Mouse (Mus musculus) forebrain, embryonic 10.5 days (tissue): ENCODE data around the gene Epb41l5. TPM values are rescaled to one million over a fixed set of nuclear protein-coding genes. Genes with fewer than 3 reads are reported as not detected.
A peak's percentile ranks its signal among the peaks of the same experiment; 100 is the strongest.

ENCODE experiments used
- DNase-seq: peaks from one replicate; pipeline ENCODE4 v3.0.0-alpha.2; 2017; ENCODE audit warnings: low spot score; ENCODE audit errors: extremely low spot score
- H3K27ac ChIP-seq: fragments of 300-500 bp; sonication (generic); 2 replicates; pipeline ENCODE4 v1.5.1; 2016; ENCODE audit warnings: mild to moderate bottlenecking
- H3K27me3 ChIP-seq: fragments of 300-500 bp; sonication (generic); 2 replicates; pipeline ENCODE4 v1.6.1; 2016; ENCODE audit warnings: mild to moderate bottlenecking; ENCODE audit not compliant: poor library complexity, severe bottlenecking
- H3K36me3 ChIP-seq: fragments of 300-500 bp; sonication (generic); replicated peaks from 2 replicates; pipeline ENCODE4 v1.6.1; 2016; ENCODE audit warnings: mild to moderate bottlenecking, moderate library complexity
- H3K4me1 ChIP-seq: fragments of 300-500 bp; sonication (generic); 2 replicates; pipeline ENCODE4 v1.6.1; 2016
- H3K4me3 ChIP-seq: fragments of 300-500 bp; sonication (generic); 2 replicates; pipeline ENCODE4 v1.5.1; 2016; ENCODE audit warnings: mild to moderate bottlenecking, moderate library complexity
- H3K9me3 ChIP-seq: fragments of 300-500 bp; sonication (generic); 2 replicates; pipeline ENCODE4 v1.6.1; 2016; ENCODE audit warnings: mild to moderate bottlenecking, moderate library complexity
- WGBS: fragments of 180-500 bp; shearing (Covaris S2); methylation state at CpG from one replicate; pipeline ENCODE4 v1.1.7; 2016; 5-methylcytosine and 5-hydroxymethylcytosine counted together
- polyA plus RNA-seq: library from polyadenylated mRNA; unstranded; fragments of >200 nt; fragmentation: Nextera tagmentation; extraction: Ambion mirVana; gene quantifications from 2 replicates; pipeline ENCODE4 v1.2.1, GENCODE M21; 2016

Gene Epb41l5
- polyA plus RNA-seq, 1 experiment from 2014 or later, result 49.2 TPM

GRCm38 (mm10) chr1:119540836-119541557 is 107.8 kb downstream of the Epb41l5 start:
- Histone ChIP-seq H3K27me3 (no peaks in the 10 kb centered on the region), H3K36me3 (peaks cover 55% of the 10 kb centered on the region), H3K9me3 (no peaks in the 10 kb centered on the region), H3K4me3 (no peak overlapping the region), H3K4me1 (no peaks in the 10 kb centered on the region), H3K27ac (no peak overlapping the region)
- DNase-seq, result no peak
- WGBS, result 95% methylated on average over 9 of the region's 9 CpGs

- Histone ChIP-seq H3K4me3 (no peak overlapping the region), H3K9me3 (no peaks in the 10 kb centered on the region), H3K4me1 (no peaks in the 10 kb centered on the region), H3K27me3 (no peaks in the 10 kb centered on the region), H3K36me3 (peaks cover 51% of the 10 kb centered on the region), H3K27ac (no peak overlapping the region)
- DNase-seq, result no peak
- 77% methylated on average over 2 of the region's 2 CpGs for WGBS
These were observed 109.5 kb downstream of the Epb41l5 start for GRCm38 (mm10) chr1:119539252-119539651.

- Histone ChIP-seq H3K36me3 (peaks cover 51% of the 10 kb centered on the region), H3K4me1 (no peaks in the 10 kb centered on the region), H3K4me3 (no peak overlapping the region), H3K27me3 (no peaks in the 10 kb centered on the region), H3K9me3 (no peaks in the 10 kb centered on the region), H3K27ac (no peak overlapping the region)
- DNase-seq, result no peak
- 84% methylated on average over 6 of the region's 6 CpGs for WGBS
These were observed 111.1 kb downstream of the Epb41l5 start for GRCm38 (mm10) chr1:119537651-119538050.

GRCm38 (mm10) chr1:119536122-119536521 is 112.7 kb downstream of the Epb41l5 start:
- Histone ChIP-seq H3K9me3 (no peaks in the 10 kb centered on the region), H3K27ac (no peak overlapping the region), H3K27me3 (no peaks in the 10 kb centered on the region), H3K4me3 (no peak overlapping the region), H3K4me1 (no peaks in the 10 kb centered on the region), H3K36me3 (peaks cover 49% of the 10 kb centered on the region)
- 87% methylated on average over 2 of the region's 2 CpGs for WGBS
- DNase-seq, result no peak

- Histone ChIP-seq H3K36me3 (peaks cover 62% of the 10 kb centered on the region), H3K4me1 (no peaks in the 10 kb centered on the region), H3K4me3 (no peak overlapping the region), H3K9me3 (peaks cover 1% of the 10 kb centered on the region), H3K27ac (no peak overlapping the region), H3K27me3 (no peaks in the 10 kb centered on the region)
- 95% methylated on average over 5 of the region's 5 CpGs for WGBS
- no peak for DNase-seq
These were observed 114.5 kb downstream of the Epb41l5 start for GRCm38 (mm10) chr1:119534341-119534740.

- DNase-seq, result no peak
- Histone ChIP-seq H3K27ac (no peak overlapping the region), H3K4me1 (no peaks in the 10 kb centered on the region), H3K4me3 (no peak overlapping the region), H3K27me3 (no peaks in the 10 kb centered on the region), H3K9me3 (peaks cover 12% of the 10 kb centered on the region), H3K36me3 (peaks cover 65% of the 10 kb centered on the region)
- WGBS, result 94% methylated on average over 18 of the region's 18 CpGs
These were observed 115.6 kb downstream of the Epb41l5 start for GRCm38 (mm10) chr1:119533093-119533805.

GRCm38 (mm10) chr1:119532165-119532564 is 116.6 kb downstream of the Epb41l5 start:
- Histone ChIP-seq H3K36me3 (peaks cover 72% of the 10 kb centered on the region), H3K27ac (no peak overlapping the region), H3K4me1 (no peaks in the 10 kb centered on the region), H3K4me3 (no peak overlapping the region), H3K27me3 (no peaks in the 10 kb centered on the region), H3K9me3 (peaks cover 23% of the 10 kb centered on the region)
- no peak for DNase-seq
- 97% methylated on average over 6 of the region's 6 CpGs for WGBS

GRCm38 (mm10) chr1:119530941-119531340 is 117.9 kb downstream of the Epb41l5 start:
- peaks cover 10% of the 10 kb centered on the region for H3K4me1 ChIP-seq
- 95% methylated on average over 13 of the region's 13 CpGs for WGBS
- H3K36me3 ChIP-seq, result peaks cover 79% of the 10 kb centered on the region
- DNase-seq, result no peak
- H3K9me3 ChIP-seq, result peaks cover 31% of the 10 kb centered on the region
- no peak overlapping the region for H3K27ac ChIP-seq
- H3K4me3 ChIP-seq, result no peak overlapping the region
- H3K27me3 ChIP-seq, result no peaks in the 10 kb centered on the region

GRCm38 (mm10) chr1:119525689-119526591 is 122.9 kb downstream of the Epb41l5 start, which contains the start of gene Tmem185b:
Gene Tmem185b (plus strand): TSS chr1:119526160.
- Histone ChIP-seq H3K27me3 (peaks cover 5% of the 10 kb centered on the region; the same call in 1 of the 2 replicates), H3K4me1 (peaks cover 29% of the 10 kb centered on the region), H3K9me3 (peaks cover 31% of the 10 kb centered on the region), H3K4me3 (peak within 1 kb of the TSS; percentile 75), H3K36me3 (peaks cover 46% of the 10 kb centered on the region), H3K27ac (peak within 1 kb of the TSS; percentile 92)
- DNase-seq, result peak; percentile 94
- WGBS, result 2% methylated on average over 82 of the region's 82 CpGs

GRCm38 (mm10) chr1:119525004-119525444 is 123.8 kb downstream of the Epb41l5 start:
- Histone ChIP-seq H3K36me3 (peaks cover 37% of the 10 kb centered on the region), H3K9me3 (peaks cover 31% of the 10 kb centered on the region), H3K27ac (peak overlapping the region; percentile 92), H3K27me3 (peaks cover 5% of the 10 kb centered on the region; the same call in 1 of the 2 replicates), H3K4me3 (peak overlapping the region; percentile 75), H3K4me1 (peaks cover 29% of the 10 kb centered on the region)
- 30% methylated on average over 5 of the region's 5 CpGs for WGBS
- no peak for DNase-seq

GRCm38 (mm10) chr1:119523826-119524225 is 125.0 kb downstream of the Epb41l5 start:
- peaks cover 25% of the 10 kb centered on the region for H3K36me3 ChIP-seq
- WGBS, result 93% methylated on average over 7 of the region's 7 CpGs
- H3K27me3 ChIP-seq, result peaks cover 5% of the 10 kb centered on the region; the same call in 1 of the 2 replicates
- H3K4me3 ChIP-seq, result no peak overlapping the region
- H3K27ac ChIP-seq, result no peak overlapping the region
- peaks cover 24% of the 10 kb centered on the region for H3K9me3 ChIP-seq
- DNase-seq, result no peak
- peaks cover 29% of the 10 kb centered on the region for H3K4me1 ChIP-seq

- peaks cover 5% of the 10 kb centered on the region; the same call in 1 of the 2 replicates for H3K27me3 ChIP-seq
- no peak for DNase-seq
- H3K4me1 ChIP-seq, result peaks cover 29% of the 10 kb centered on the region
- H3K27ac ChIP-seq, result no peak overlapping the region
- 82% methylated on average over 7 of the region's 7 CpGs for WGBS
- H3K4me3 ChIP-seq, result no peak overlapping the region
- H3K9me3 ChIP-seq, result peaks cover 20% of the 10 kb centered on the region
- peaks cover 20% of the 10 kb centered on the region for H3K36me3 ChIP-seq
These were observed 125.4 kb downstream of the Epb41l5 start for GRCm38 (mm10) chr1:119523369-119523768.
